Mouse (Mus musculus) heart, postnatal 4 days (tissue): ENCODE results near the gene Plekhm1. TPM values are rescaled to one million over a fixed set of nuclear protein-coding genes. Genes with fewer than 3 reads are reported as not detected.

Source experiments
- total RNA-seq, 2 experiments: library from RNA; stranded (reverse); gene quantifications; 2 replicates each; pipeline ENCODE4 v1.2.3; 2021

Plekhm1 gene
- total RNA-seq, 2 experiments from 2014 or later = 8.6 to 9.5 TPM

Other genes starting within 250 kb of the Plekhm1 start
- 1 to 10 TPM; 7.4 to 8.6 TPM for gene Fmnl1, start 241.6 kb downstream of the Plekhm1 start, total RNA-seq
- not detected for gene 1700023F06Rik, start 204.1 kb downstream of the Plekhm1 start, total RNA-seq
- not detected for gene Spata32, start 194.3 kb downstream of the Plekhm1 start, total RNA-seq
- 1 to 10 TPM; 2.7 to 3.4 TPM for gene Map3k14, start 145.2 kb downstream of the Plekhm1 start, total RNA-seq
- 10 to 100 TPM; 23.5 to 25.4 TPM for gene Arhgap27, start 49.0 kb downstream of the Plekhm1 start, total RNA-seq
- not detected for gene Lrrc37a, start 91.9 kb upstream of the Plekhm1 start, total RNA-seq
- not detected for gene Gm884, start 208.5 kb upstream of the Plekhm1 start, total RNA-seq
- gene Lyzl6, start 226.2 kb upstream of the Plekhm1 start, total RNA-seq = not detected
- not detected for gene Rprml, start 236.9 kb upstream of the Plekhm1 start, total RNA-seq